Mouse (Mus musculus): Measurements from ENCODE around the gene Rnf185.
A peak's percentile ranks its signal among the peaks of the same experiment; 100 is the strongest.

Rnf185 gene

GRCm38 (mm10) chr11:3452167-3452639 is at the start of gene Rnf185:
Gene Rnf185 (minus strand): TSS chr11:3452363.
- peak; percentile 98 for DNase-seq (ENCODE audit: low read depth, low spot score)

- no peak for DNase-seq (ENCODE audit: low read depth, low spot score)
These were observed 45.1 kb upstream of the Rnf185 start for GRCm38 (mm10) chr11:3497296-3497695.

- DNase-seq (ENCODE audit: low read depth, low spot score) = no peak
These were observed 44.6 kb upstream of the Rnf185 start for GRCm38 (mm10) chr11:3496756-3497155.

- DNase-seq (ENCODE audit: low read depth, low spot score) = no peak
These were observed 43.3 kb upstream of the Rnf185 start for GRCm38 (mm10) chr11:3495496-3495895.

GRCm38 (mm10) chr11:3494857-3495256 is 42.7 kb upstream of the Rnf185 start:
- no peak for DNase-seq (ENCODE audit: low read depth, low spot score)

- DNase-seq (ENCODE audit: low read depth, low spot score) = no peak
These were observed 40.6 kb upstream of the Rnf185 start for GRCm38 (mm10) chr11:3492748-3493147.

- DNase-seq (ENCODE audit: low read depth, low spot score) = no peak
These were observed 36.9 kb upstream of the Rnf185 start for GRCm38 (mm10) chr11:3489036-3489435.

- DNase-seq (ENCODE audit: low read depth, low spot score) = peak; percentile 53
These were observed 35.9 kb upstream of the Rnf185 start, which contains the start of gene Pla2g3 for GRCm38 (mm10) chr11:3487952-3488570. Gene Pla2g3 (plus strand): TSS chr11:3488284.

GRCm38 (mm10) chr11:3486349-3486748 is 34.2 kb upstream of the Rnf185 start:
- no peak for DNase-seq (ENCODE audit: low read depth, low spot score)

GRCm38 (mm10) chr11:3483980-3484642 is 31.9 kb upstream of the Rnf185 start:
- DNase-seq (ENCODE audit: low read depth, low spot score) = peak; percentile 86

GRCm38 (mm10) chr11:3475489-3475888 is 23.3 kb upstream of the Rnf185 start:
- DNase-seq (ENCODE audit: low read depth, low spot score) = no peak

- DNase-seq (ENCODE audit: low read depth, low spot score) = no peak
These were observed 22.4 kb upstream of the Rnf185 start for GRCm38 (mm10) chr11:3474480-3475115.

GRCm38 (mm10) chr11:3472484-3472883 is 20.3 kb upstream of the Rnf185 start:
- DNase-seq (ENCODE audit: low read depth, low spot score) = peak; percentile 94

GRCm38 (mm10) chr11:3471448-3471850 is 19.3 kb upstream of the Rnf185 start:
- no peak for DNase-seq (ENCODE audit: low read depth, low spot score)

GRCm38 (mm10) chr11:3462846-3463245 is 10.7 kb upstream of the Rnf185 start:
- no peak for DNase-seq (ENCODE audit: low read depth, low spot score)

- no peak for DNase-seq (ENCODE audit: low read depth, low spot score)
These were observed 6.9 kb upstream of the Rnf185 start for GRCm38 (mm10) chr11:3459105-3459468.

GRCm38 (mm10) chr11:3458428-3459104 is 6.4 kb upstream of the Rnf185 start:
- no peak for DNase-seq (ENCODE audit: low read depth, low spot score)

- DNase-seq (ENCODE audit: low read depth, low spot score) = peak; percentile 82
These were observed 4.2 kb upstream of the Rnf185 start for GRCm38 (mm10) chr11:3456354-3456753.

- no peak for DNase-seq (ENCODE audit: low read depth, low spot score)
These were observed 2.3 kb upstream of the Rnf185 start for GRCm38 (mm10) chr11:3454506-3454905.

GRCm38 (mm10) chr11:3453467-3453866 is 1.3 kb upstream of the Rnf185 start:
- DNase-seq (ENCODE audit: low read depth, low spot score) = peak; percentile 94

- peak; percentile 41 for DNase-seq (ENCODE audit: low read depth, low spot score)
These were observed 606 bp upstream of the Rnf185 start for GRCm38 (mm10) chr11:3452769-3453168.

- peak; percentile 63 for DNase-seq (ENCODE audit: low read depth, low spot score)
These were observed 431 bp downstream of the Rnf185 start for GRCm38 (mm10) chr11:3451701-3452163.

All from brain, adult 2 months (tissue).